Mouse (Mus musculus) testis, adult 2 months (tissue): Measurements from ENCODE around the gene Themis3. TPM values are rescaled to one million over a fixed set of nuclear protein-coding genes. Genes with fewer than 3 reads are reported as not detected.
A peak's percentile ranks its signal among the peaks of the same experiment; 100 is the strongest.

Experiments used
- H3K27ac ChIP-seq: fragments of 200-500 bp; 2 replicates; pipeline ENCODE4 v1.5.1; 2012; ENCODE audit warnings: low read depth, low read length; ENCODE audit not compliant: control insufficient read depth, insufficient read depth
- H3K27me3 ChIP-seq: fragments of 200-500 bp; 2 replicates; pipeline ENCODE4 v1.6.1; 2012; ENCODE audit warnings: mild to moderate bottlenecking, low read length, moderate library complexity; ENCODE audit not compliant: control insufficient read depth, insufficient read depth
- H3K36me3 ChIP-seq: fragments of 200-500 bp; 2 replicates; pipeline ENCODE4 v1.6.1; 2012; ENCODE audit warnings: mild to moderate bottlenecking, low read length; ENCODE audit not compliant: control insufficient read depth, insufficient read depth
- H3K4me1 ChIP-seq: fragments of 200-500 bp; 2 replicates; pipeline ENCODE4 v1.6.1; 2012; ENCODE audit warnings: low read length; ENCODE audit not compliant: control insufficient read depth, insufficient read depth
- H3K4me3 ChIP-seq: fragments of 200-500 bp; 2 replicates; pipeline ENCODE4 v1.5.1; 2012; ENCODE audit warnings: low read depth, mild to moderate bottlenecking, low read length, moderate library complexity, mixed read lengths; ENCODE audit not compliant: control insufficient read depth
- CTCF ChIP-seq: fragments of 200-500 bp; IDR thresholded peaks from 2 replicates; pipeline ENCODE4 v1.5.1; 2012; ENCODE audit warnings: low read depth, mild to moderate bottlenecking, inconsistent platforms, low read length, moderate library complexity; ENCODE audit not compliant: control insufficient read depth, insufficient read depth, insufficient replicate concordance
- POLR2A ChIP-seq: fragments of 200-500 bp; IDR thresholded peaks from 2 replicates; pipeline ENCODE4 v1.6.1; 2012; ENCODE audit warnings: low read depth, mild to moderate bottlenecking, inconsistent platforms, low read length, moderate library complexity; ENCODE audit not compliant: control insufficient read depth
- polyA plus RNA-seq: library from polyadenylated mRNA; depleted of rRNA; stranded (reverse); fragments of >200 nt; gene quantifications from 2 replicates; pipeline ENCODE4 v1.2.3, GENCODE M21; 2012

Gene Themis3
- polyA plus RNA-seq, 1 experiment = not detected

GRCm38 (mm10) chr17:66518877-66519553 lies 75.4 kb downstream of the Themis3 start:
- Histone ChIP-seq H3K27ac (peak overlapping the region; percentile 61), H3K36me3 (no peaks in the 10 kb centered on the region), H3K4me1 (peaks cover 13% of the 10 kb centered on the region), H3K4me3 (peak overlapping the region; percentile 82), H3K27me3 (no peaks in the 10 kb centered on the region; the same call in 1 of the 2 replicates)
- no peak for TF ChIP-seq POLR2A
- no peak for TF ChIP-seq CTCF

GRCm38 (mm10) chr17:66516953-66517352 lies 77.5 kb downstream of the Themis3 start:
- no peak for TF ChIP-seq POLR2A
- no peak for TF ChIP-seq CTCF
- H3K4me3 ChIP-seq = no peak overlapping the region
- no peaks in the 10 kb centered on the region for H3K36me3 ChIP-seq
- H3K27ac ChIP-seq = no peak overlapping the region
- no peaks in the 10 kb centered on the region; the same call in 1 of the 2 replicates for H3K27me3 ChIP-seq
- H3K4me1 ChIP-seq = peaks cover 18% of the 10 kb centered on the region

GRCm38 (mm10) chr17:66514288-66514995 lies 80.0 kb downstream of the Themis3 start:
- no peaks in the 10 kb centered on the region for H3K36me3 ChIP-seq
- peaks cover 16% of the 10 kb centered on the region for H3K4me1 ChIP-seq
- H3K27me3 ChIP-seq = no peaks in the 10 kb centered on the region; the same call in 1 of the 2 replicates
- no peak overlapping the region for H3K27ac ChIP-seq
- TF ChIP-seq CTCF = no peak
- TF ChIP-seq POLR2A = no peak
- H3K4me3 ChIP-seq = no peak overlapping the region

GRCm38 (mm10) chr17:66512202-66512956 lies 82.0 kb downstream of the Themis3 start:
- no peak overlapping the region for H3K4me3 ChIP-seq
- no peaks in the 10 kb centered on the region for H3K36me3 ChIP-seq
- H3K27ac ChIP-seq = peak overlapping the region; percentile 46
- no peak for TF ChIP-seq CTCF
- TF ChIP-seq POLR2A = no peak
- H3K27me3 ChIP-seq = no peaks in the 10 kb centered on the region
- peaks cover 6% of the 10 kb centered on the region for H3K4me1 ChIP-seq

GRCm38 (mm10) chr17:66510221-66510683 lies 84.2 kb downstream of the Themis3 start:
- TF ChIP-seq CTCF (no peak), POLR2A (no peak)
- Histone ChIP-seq H3K27ac (no peak overlapping the region), H3K4me3 (no peak overlapping the region), H3K27me3 (no peaks in the 10 kb centered on the region), H3K4me1 (peaks cover 6% of the 10 kb centered on the region), H3K36me3 (no peaks in the 10 kb centered on the region)

- no peak for TF ChIP-seq POLR2A
- no peak for TF ChIP-seq CTCF
- Histone ChIP-seq H3K4me3 (no peak overlapping the region), H3K27ac (no peak overlapping the region), H3K27me3 (no peaks in the 10 kb centered on the region), H3K4me1 (peaks cover 4% of the 10 kb centered on the region), H3K36me3 (no peaks in the 10 kb centered on the region)
Measured at GRCm38 (mm10) chr17:66507049-66507954, 87.1 kb downstream of the Themis3 start.
